Mouse (Mus musculus): ENCODE results near the gene Olfr43. TPM values are rescaled to one million over a fixed set of nuclear protein-coding genes. Genes with fewer than 3 reads are reported as not detected.

Olfr43 gene
- polyA plus RNA-seq (2017; shearing (Covaris generic)): not detected

GRCm38 (mm10) chr11:74211279-74211678 lies at the start of gene Olfr43:
Olfr43 (minus strand) TSS chr11:74211379.

DNA sequence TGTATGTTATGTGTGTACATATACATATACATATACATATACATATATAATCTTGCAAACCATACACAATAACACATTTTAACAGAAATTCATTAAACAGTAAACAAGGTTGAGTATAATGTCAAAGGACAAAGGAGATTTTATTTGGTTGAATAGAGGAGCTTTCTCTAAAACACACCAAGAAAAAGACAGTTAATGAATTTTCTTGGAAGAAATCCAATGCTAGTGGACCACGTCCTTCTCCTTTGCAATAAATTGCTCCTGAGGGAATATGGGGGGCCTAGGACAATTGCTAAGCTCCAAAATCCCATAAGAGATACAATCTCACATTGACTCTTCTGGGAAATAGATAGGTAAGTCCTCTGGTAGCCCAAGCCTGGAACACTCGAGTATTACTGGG lies 48.3 kb upstream of the Olfr43 start, which contains the start of gene Olfr406:
TSS of gene Olfr406 (plus strand) at position 301 of the 400 bp plus-strand sequence.

GRCm38 (mm10) chr11:74185949-74186348 lies 25.2 kb downstream of the Olfr43 start, which contains the start of gene Olfr403:
Olfr403 (plus strand) TSS chr11:74186249.

Other genes starting within 250 kb of the Olfr43 start
- 0.04 TPM for gene Olfr398, start 221.0 kb downstream of the Olfr43 start, polyA plus RNA-seq (2017; shearing (Covaris generic))
- not detected for gene Olfr139, start 154.8 kb downstream of the Olfr43 start, polyA plus RNA-seq (2017; shearing (Covaris generic))
- gene Olfr399, start 154.8 kb downstream of the Olfr43 start, polyA plus RNA-seq (2017; shearing (Covaris generic)): not detected
- gene Zfp616, start 141.4 kb downstream of the Olfr43 start, polyA plus RNA-seq (2017; shearing (Covaris generic)): not detected
- gene Olfr401, start 97.7 kb downstream of the Olfr43 start, polyA plus RNA-seq (2017; shearing (Covaris generic)): not detected
- gene Olfr402, start 57.9 kb downstream of the Olfr43 start, polyA plus RNA-seq (2017; shearing (Covaris generic)): not detected
- gene Olfr403, start 25.1 kb downstream of the Olfr43 start, polyA plus RNA-seq (2017; shearing (Covaris generic)): 0.05 TPM
- gene Olfr406, start 48.4 kb upstream of the Olfr43 start, polyA plus RNA-seq (2017; shearing (Covaris generic)): not detected
- gene Olfr59, start 72.4 kb upstream of the Olfr43 start, polyA plus RNA-seq (2017; shearing (Covaris generic)): not detected
- not detected for gene Olfr410, start 126.7 kb upstream of the Olfr43 start, polyA plus RNA-seq (2017; shearing (Covaris generic))
- gene Olfr411, start 141.3 kb upstream of the Olfr43 start, polyA plus RNA-seq (2017; shearing (Covaris generic)): not detected
- gene Olfr412, start 150.7 kb upstream of the Olfr43 start, polyA plus RNA-seq (2017; shearing (Covaris generic)): not detected